Mouse (Mus musculus): ENCODE data around the gene Add3. TPM values are rescaled to one million over a fixed set of nuclear protein-coding genes. Genes with fewer than 3 reads are reported as not detected.

The Add3 gene
- polyA plus RNA-seq, 1 experiment from 2014 or later: 55.4 TPM

DNA sequence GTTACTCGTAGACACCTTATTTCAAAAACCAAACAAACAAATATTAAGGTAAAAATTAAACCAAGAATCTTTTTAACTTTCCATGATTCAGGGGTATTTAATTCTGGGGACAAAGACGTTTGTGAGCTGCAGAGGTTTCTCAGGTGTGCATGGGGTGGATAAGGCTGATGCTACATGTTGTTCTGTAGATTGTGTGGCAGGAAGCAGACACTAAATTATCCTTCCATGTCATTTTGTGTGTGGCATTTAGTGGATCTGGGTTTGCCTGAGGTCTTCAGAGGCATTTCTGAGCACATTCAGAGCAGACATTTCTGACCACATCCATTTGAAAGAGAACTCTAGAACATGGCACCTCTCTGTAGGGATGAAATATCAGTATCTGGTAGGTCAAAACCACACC is 52.9 kb downstream of the Add3 start:
- H3K27me3 ChIP-seq (ENCODE audit: poor library complexity, severe bottlenecking): no peaks in the 10 kb centered on the region
- 0 out of 2 replicates have a peak, but pooled peaks cover 5% of the 10 kb centered on the region for H3K36me3 ChIP-seq (replicated peaks)
- H3K4me1 ChIP-seq: peaks cover 21% of the 10 kb centered on the region
- 86% methylated on average over 2 of the region's 2 CpGs for WGBS
- H3K4me3 ChIP-seq: no peak overlapping the region
- H3K27ac ChIP-seq: no peak overlapping the region
- H3K9me3 ChIP-seq: no peaks in the 10 kb centered on the region
- no peak for DNase-seq (ENCODE audit: extremely low spot score, low spot score)

DNA sequence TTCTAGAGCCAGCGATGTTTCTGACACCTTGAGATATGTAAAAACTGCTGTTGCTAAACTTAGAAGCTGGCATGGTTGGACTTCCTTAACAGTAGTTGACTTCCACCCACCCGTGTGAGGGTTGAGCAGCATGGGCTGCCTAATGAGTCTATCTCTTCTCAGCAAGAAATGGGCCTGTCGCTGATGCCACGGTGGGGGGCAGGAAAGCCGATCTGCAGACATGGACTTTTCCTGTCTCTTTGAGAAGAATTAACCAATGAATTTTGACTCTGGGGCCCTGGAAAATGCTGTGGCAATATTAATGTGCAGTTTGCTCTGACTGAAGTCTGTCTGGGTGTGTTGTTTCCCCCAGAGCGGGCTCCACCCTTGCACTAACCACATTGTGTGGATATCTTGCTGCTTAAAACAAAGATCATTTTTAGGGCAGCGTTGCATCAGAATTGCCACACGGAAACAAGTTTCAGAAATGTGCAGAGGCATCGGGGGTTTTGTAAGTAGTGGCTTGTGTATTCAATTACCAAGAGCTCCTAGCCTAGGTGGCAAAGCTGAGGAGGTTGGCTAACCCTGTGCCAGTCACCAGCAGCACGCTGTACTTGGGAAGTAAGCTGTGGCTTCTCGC is 53.8 kb downstream of the Add3 start:
- H3K36me3 ChIP-seq (replicated peaks): 0 out of 2 replicates have a peak, but pooled peaks cover 3% of the 10 kb centered on the region
- 79% methylated on average over 11 of the region's 11 CpGs for WGBS
- peaks cover 21% of the 10 kb centered on the region for H3K4me1 ChIP-seq
- peak overlapping the region; percentile 1; the same call in 1 of the 2 replicates for H3K27ac ChIP-seq
- DNase-seq (ENCODE audit: extremely low spot score, low spot score): no peak
- no peaks in the 10 kb centered on the region for H3K9me3 ChIP-seq
- no peaks in the 10 kb centered on the region for H3K27me3 ChIP-seq (ENCODE audit: poor library complexity, severe bottlenecking)
- no peak overlapping the region for H3K4me3 ChIP-seq

DNA sequence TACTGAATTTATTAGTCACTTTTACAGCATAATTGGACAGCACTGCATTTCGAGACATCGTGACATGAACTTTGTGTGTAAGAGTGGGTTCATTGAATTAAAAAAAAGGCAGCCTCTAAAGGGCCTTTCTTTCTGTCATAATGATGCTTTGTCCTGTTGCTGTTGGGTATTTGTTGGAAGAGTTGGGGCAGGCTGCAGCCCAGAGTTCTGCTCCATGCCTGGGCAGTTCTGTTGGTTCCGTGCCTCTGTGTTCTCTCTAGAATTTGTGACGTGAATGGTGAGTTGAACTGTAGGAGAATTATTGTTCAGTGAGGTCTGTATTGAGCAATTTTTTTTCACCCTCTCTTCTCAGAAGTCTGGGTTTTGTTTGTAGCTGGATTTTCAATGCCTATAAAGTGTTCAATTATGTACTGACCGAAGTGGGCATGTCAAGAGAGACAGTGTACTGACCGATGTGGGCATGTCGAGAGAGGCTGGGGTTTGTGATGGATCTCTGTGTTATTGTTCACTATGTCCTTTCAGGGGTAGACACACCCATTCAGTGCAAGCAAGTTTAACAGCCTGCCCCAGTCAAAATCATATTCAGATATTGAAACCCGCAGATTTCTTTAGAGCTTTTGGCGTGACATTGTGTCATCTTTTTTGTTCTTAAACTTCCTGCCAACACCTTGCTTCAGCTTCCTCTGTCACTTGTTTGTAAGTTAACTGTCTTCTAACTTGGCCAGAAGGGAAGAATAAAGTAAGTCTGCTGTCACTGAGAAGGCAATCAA is 54.7 kb downstream of the Add3 start:
- Histone ChIP-seq H3K27ac (peak overlapping the region; percentile 41; the same call in 1 of the 2 replicates), H3K4me1 (peaks cover 21% of the 10 kb centered on the region), H3K36me3 (replicated peaks) (peaks cover 6% of the 10 kb centered on the region), H3K4me3 (no peak overlapping the region), H3K27me3 (ENCODE audit: poor library complexity, severe bottlenecking) (no peaks in the 10 kb centered on the region), H3K9me3 (no peaks in the 10 kb centered on the region)
- no peak for DNase-seq (ENCODE audit: extremely low spot score, low spot score)
- WGBS: 88% methylated on average over 9 of the region's 9 CpGs

DNA sequence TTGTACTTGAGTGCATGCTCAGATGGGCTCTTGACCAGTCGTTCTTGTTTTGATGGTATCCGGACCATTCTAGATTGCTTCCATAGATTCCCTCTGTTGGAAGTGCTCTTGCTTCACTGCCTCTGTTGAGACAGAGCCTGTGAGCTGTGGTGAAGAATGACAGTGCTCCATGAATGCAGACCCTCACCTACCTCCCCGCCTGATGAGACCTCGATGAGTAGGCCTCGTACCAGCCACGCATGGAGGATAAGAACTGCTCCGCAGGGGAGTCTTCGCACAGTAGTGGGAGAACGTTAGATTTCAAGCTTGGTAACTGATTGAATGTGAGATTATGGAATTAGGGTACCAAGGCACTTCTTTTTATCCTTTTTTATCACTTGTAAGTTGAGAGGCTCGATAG is 56.7 kb downstream of the Add3 start:
- 93% methylated on average over 10 of the region's 10 CpGs for WGBS
- peaks cover 18% of the 10 kb centered on the region for H3K4me1 ChIP-seq
- H3K36me3 ChIP-seq (replicated peaks): peaks cover 6% of the 10 kb centered on the region
- DNase-seq (ENCODE audit: extremely low spot score, low spot score): no peak
- H3K27me3 ChIP-seq (ENCODE audit: poor library complexity, severe bottlenecking): no peaks in the 10 kb centered on the region
- H3K4me3 ChIP-seq: no peak overlapping the region
- H3K9me3 ChIP-seq: no peaks in the 10 kb centered on the region
- no peak overlapping the region for H3K27ac ChIP-seq

DNA sequence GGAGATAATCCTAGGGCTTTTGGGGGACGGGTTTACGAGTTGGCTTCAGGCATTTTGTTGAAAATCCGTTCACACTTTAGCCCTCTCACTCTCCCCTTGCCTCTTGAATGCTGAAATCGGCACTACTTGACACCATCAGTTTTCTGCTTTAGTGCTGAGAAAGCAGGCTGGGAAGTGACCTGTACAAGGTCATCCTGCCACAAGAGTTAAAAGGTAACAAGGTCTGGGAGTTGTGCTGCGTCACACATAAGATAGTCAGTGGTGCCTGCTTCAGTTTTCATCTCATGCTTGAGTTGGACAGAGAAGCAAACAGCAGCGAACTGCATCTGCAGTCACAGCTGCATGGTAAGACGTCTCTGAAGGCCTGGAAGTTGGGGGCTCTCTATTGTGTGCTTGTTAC is 57.5 kb downstream of the Add3 start:
- WGBS: 87% methylated on average over 7 of the region's 7 CpGs
- H3K27me3 ChIP-seq (ENCODE audit: poor library complexity, severe bottlenecking): no peaks in the 10 kb centered on the region

DNA sequence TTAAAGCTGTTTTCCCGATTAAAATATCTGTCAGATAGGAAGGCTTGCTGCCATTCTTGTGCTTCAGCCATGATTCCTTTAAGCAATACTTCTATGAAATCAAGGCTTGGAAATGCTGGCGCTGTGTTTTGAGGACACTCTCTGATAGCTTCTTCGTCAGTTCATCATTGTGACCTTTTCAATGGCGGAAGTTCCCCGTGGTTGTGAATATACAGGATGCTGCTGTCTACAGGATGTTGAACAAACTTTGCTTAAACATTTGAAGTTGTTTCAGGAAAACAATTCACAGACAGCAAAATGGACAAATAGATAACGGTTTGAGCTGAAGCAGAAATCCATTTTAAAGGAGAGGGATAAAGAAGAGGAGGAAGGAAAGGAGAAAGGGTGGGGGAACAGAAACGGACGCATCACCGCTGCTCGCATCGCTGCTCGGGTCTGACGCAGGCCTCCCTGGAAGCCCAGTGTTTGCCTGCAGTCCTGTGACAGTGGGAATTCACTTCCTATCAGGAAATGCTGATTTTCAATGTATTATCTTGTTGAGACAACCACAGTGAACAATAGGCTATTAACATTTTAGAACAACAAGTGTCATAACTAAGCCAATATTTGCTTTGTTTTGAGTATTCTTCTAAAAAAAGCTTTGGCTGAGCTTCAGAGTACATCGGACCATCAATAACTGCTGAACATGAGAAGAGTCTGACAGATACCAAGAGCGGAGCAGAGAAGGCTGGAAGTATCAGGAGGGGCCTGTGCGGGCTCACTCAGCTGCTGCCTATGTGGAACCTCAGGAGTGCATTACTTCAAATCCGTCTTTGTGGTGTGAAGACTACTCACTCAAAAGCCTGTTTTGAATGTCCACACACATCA is 58.7 kb downstream of the Add3 start:
- WGBS: 92% methylated on average over 17 of the region's 17 CpGs
- no peaks in the 10 kb centered on the region for H3K9me3 ChIP-seq
- H3K4me1 ChIP-seq: peaks cover 14% of the 10 kb centered on the region
- H3K27me3 ChIP-seq (ENCODE audit: poor library complexity, severe bottlenecking): no peaks in the 10 kb centered on the region
- no peak overlapping the region for H3K4me3 ChIP-seq
- no peak for DNase-seq (ENCODE audit: extremely low spot score, low spot score)
- no peak overlapping the region for H3K27ac ChIP-seq
- peaks cover 12% of the 10 kb centered on the region for H3K36me3 ChIP-seq (replicated peaks)

More for the DNA sequence above, 57.5 kb downstream of the Add3 start:
- Histone ChIP-seq H3K27ac (no peak overlapping the region), H3K9me3 (no peaks in the 10 kb centered on the region), H3K4me3 (no peak overlapping the region), H3K4me1 (peaks cover 18% of the 10 kb centered on the region), H3K36me3 (replicated peaks) (peaks cover 6% of the 10 kb centered on the region)
- DNase-seq (ENCODE audit: extremely low spot score, low spot score): no peak

DNA sequence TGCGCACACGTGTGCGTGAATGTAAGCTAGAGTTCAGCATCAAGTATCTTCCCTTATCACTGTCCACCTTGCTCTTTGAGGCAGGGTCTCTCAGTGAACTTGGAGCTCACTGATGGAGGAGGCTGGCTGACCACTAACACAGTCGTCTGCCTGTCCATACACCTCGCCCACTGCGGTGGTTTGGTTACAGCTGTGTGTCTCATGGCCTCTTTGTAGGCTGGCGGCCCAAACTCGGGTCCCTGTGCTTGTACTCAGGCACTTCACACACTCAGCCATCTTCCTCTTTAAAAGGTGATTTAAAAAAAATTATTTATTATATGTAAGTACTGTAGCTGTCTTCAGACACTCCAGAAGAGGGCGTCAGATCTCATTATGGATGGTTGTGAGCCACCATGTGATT is 59.5 kb downstream of the Add3 start:
- Histone ChIP-seq H3K27me3 (ENCODE audit: poor library complexity, severe bottlenecking) (no peaks in the 10 kb centered on the region), H3K9me3 (no peaks in the 10 kb centered on the region), H3K27ac (no peak overlapping the region), H3K36me3 (replicated peaks) (peaks cover 12% of the 10 kb centered on the region), H3K4me3 (no peak overlapping the region), H3K4me1 (peaks cover 6% of the 10 kb centered on the region)
- 90% methylated on average over 9 of the region's 9 CpGs for WGBS
- no peak for DNase-seq (ENCODE audit: extremely low spot score, low spot score)

DNA sequence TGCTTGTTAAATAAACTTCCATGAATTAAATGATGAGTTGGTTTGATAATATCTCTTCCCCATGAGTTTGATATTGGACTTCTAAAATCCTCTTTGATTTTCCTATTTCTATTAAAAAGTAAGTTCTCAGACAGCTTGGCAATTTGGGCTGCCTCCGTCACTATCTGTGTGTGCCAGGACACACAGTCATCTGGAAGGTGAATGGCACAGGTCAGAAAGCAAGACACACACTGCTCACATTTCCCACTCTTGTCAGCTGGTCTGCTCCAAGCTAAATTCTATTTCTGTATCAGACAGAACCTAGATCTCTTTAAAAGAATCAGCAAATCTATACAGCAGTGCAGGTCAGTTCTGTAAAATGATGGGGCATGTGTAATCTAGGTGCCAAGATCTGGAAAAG is 61.9 kb downstream of the Add3 start:
- DNase-seq (ENCODE audit: extremely low spot score, low spot score): no peak
- 98% methylated on average over 1 of the region's 1 CpGs for WGBS
- Histone ChIP-seq H3K36me3 (replicated peaks) (peaks cover 12% of the 10 kb centered on the region), H3K4me1 (no peaks in the 10 kb centered on the region), H3K9me3 (no peaks in the 10 kb centered on the region), H3K27ac (no peak overlapping the region), H3K4me3 (no peak overlapping the region), H3K27me3 (ENCODE audit: poor library complexity, severe bottlenecking) (no peaks in the 10 kb centered on the region)

DNA sequence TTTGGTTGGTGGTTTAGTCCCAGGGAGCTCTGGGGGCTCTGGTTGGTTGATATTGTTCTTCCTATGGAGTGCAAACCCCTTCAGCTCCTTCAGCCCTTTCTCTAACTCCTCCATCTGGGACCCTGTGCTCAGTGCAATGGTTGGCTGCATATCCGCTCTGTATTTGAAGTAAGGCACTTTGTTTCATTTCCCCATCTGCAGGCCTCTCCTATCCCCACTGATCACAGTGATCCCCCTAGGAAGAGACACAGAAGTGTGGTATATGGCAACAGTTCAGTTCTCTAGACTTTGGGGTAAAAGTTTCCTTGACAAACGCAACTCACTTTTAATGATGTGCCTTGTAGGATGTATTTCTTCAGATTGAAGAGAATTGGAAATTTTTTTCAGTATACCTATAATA is 66.7 kb downstream of the Add3 start:
- Histone ChIP-seq H3K27me3 (ENCODE audit: poor library complexity, severe bottlenecking) (no peaks in the 10 kb centered on the region), H3K9me3 (no peaks in the 10 kb centered on the region), H3K36me3 (replicated peaks) (peaks cover 6% of the 10 kb centered on the region; the same call in 1 of the 2 replicates), H3K27ac (no peak overlapping the region), H3K4me1 (no peaks in the 10 kb centered on the region), H3K4me3 (no peak overlapping the region)
- DNase-seq (ENCODE audit: extremely low spot score, low spot score): no peak
- 92% methylated on average over 2 of the region's 2 CpGs for WGBS

DNA sequence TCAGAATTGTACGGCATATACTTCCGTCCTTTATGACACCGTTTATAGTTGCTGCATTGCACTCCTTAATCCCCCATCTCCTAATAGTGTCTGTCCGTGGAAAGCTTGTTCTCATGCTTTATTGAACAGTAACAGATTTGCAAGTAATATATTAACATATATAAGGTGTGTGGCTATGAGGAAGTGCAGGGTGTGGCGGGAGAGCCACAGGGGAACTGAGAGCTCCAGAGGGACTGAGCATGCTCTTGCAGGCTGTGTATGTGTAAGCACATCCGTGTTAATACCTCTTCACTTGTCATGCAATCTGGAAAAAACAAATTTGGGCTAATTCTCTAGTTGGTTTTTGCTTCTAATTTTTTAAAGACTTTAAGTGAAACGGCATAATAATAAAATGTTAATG is 68.6 kb downstream of the Add3 start:
- H3K36me3 ChIP-seq (replicated peaks): no peaks in the 10 kb centered on the region
- no peaks in the 10 kb centered on the region for H3K9me3 ChIP-seq
- H3K4me1 ChIP-seq: no peaks in the 10 kb centered on the region
- H3K4me3 ChIP-seq: no peak overlapping the region
- no peaks in the 10 kb centered on the region for H3K27me3 ChIP-seq (ENCODE audit: poor library complexity, severe bottlenecking)
- no peak for DNase-seq (ENCODE audit: extremely low spot score, low spot score)
- WGBS: 93% methylated on average over 7 of the region's 7 CpGs
- H3K27ac ChIP-seq: no peak overlapping the region

DNA sequence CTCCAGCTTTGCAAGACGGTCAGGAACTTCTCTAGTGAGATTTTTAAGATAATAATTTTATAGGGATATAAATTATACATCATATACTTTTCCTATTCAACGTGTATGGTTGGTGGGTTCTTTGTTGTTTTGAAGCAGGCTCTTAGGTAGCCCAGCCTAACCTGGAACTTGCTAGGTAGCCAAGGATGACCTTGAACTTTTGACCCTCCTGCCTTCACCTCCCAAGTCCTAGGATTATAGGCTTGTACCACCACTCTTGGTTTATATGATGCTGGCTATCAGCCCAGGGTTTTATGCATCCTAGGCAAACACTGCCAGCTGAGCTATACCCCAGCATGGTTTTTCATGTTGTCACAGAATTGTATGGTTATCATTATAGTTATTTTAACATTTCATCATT is 70.0 kb downstream of the Add3 start:
- Histone ChIP-seq H3K27me3 (ENCODE audit: poor library complexity, severe bottlenecking) (no peaks in the 10 kb centered on the region), H3K4me1 (no peaks in the 10 kb centered on the region)
- 89% methylated on average over 2 of the region's 2 CpGs for WGBS

DNA sequence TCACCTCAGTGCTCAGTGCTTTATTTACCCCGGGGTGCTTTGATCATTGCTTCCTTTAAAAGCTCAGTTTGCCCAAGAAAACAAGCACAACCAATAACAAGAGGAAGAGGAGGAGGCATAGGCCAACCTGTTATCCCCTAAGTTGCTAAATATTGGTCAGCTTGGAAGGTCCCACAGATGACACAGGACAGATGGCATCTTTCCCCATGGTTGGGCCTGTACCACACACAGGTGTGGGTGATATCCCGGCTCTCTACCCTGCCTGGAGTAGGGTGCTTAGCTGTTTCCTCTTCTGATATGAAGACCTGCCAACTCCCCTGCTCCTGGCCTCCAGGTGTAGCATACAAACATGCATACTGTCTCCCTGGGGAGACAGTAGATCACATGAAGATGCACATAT is 75.1 kb downstream of the Add3 start:
- Histone ChIP-seq H3K4me1 (no peaks in the 10 kb centered on the region), H3K27ac (no peak overlapping the region), H3K36me3 (replicated peaks) (peaks cover 14% of the 10 kb centered on the region), H3K4me3 (no peak overlapping the region), H3K27me3 (ENCODE audit: poor library complexity, severe bottlenecking) (no peaks in the 10 kb centered on the region), H3K9me3 (no peaks in the 10 kb centered on the region)
- 97% methylated on average over 2 of the region's 2 CpGs for WGBS
- DNase-seq (ENCODE audit: extremely low spot score, low spot score): no peak

More for the DNA sequence above, 70.0 kb downstream of the Add3 start:
- H3K36me3 ChIP-seq (replicated peaks): no peaks in the 10 kb centered on the region
- H3K27ac ChIP-seq: no peak overlapping the region
- H3K9me3 ChIP-seq: no peaks in the 10 kb centered on the region
- no peak for DNase-seq (ENCODE audit: extremely low spot score, low spot score)
- no peak overlapping the region for H3K4me3 ChIP-seq

Measured in forebrain, embryonic 10.5 days (tissue).